Mouse (Mus musculus) stomach, embryonic 14.5 days (tissue): ENCODE results near the gene Fmnl3. TPM values are rescaled to one million over a fixed set of nuclear protein-coding genes. Genes with fewer than 3 reads are reported as not detected.
A peak's percentile ranks its signal among the peaks of the same experiment; 100 is the strongest.

Source experiments
- ATAC-seq: fragments of 200-750 bp; cut with Nextera tagmentation; 2 replicates; pipeline ENCODE4 v1.8.0; 2017; ENCODE audit warnings: low read depth, moderate TSS enrichment; ENCODE audit not compliant: insufficient number of reproducible peaks, insufficient read depth, low FRiP score
- H3K27ac ChIP-seq: fragments of 300-500 bp; sonication (generic); 2 replicates; pipeline ENCODE4 v1.5.1; 2014; ENCODE audit warnings: mild to moderate bottlenecking, low read length, moderate library complexity, mixed read lengths
- H3K27me3 ChIP-seq: fragments of 300-500 bp; sonication (generic); 2 replicates; pipeline ENCODE4 v1.6.1; 2014; ENCODE audit warnings: low read length, control low read depth, mixed read lengths; ENCODE audit not compliant: control insufficient read depth, insufficient read depth
- H3K36me3 ChIP-seq: fragments of 300-500 bp; sonication (generic); 2 replicates; pipeline ENCODE4 v1.6.1; 2014; ENCODE audit warnings: mild to moderate bottlenecking, control low read depth, low read length, moderate library complexity, mixed read lengths; ENCODE audit not compliant: control insufficient read depth, insufficient read depth
- H3K4me1 ChIP-seq: fragments of 300-500 bp; sonication (generic); 2 replicates; pipeline ENCODE4 v1.6.1; 2014; ENCODE audit warnings: low read length, control low read depth, mixed read lengths; ENCODE audit not compliant: control insufficient read depth, insufficient read depth
- H3K4me2 ChIP-seq: fragments of 300-500 bp; sonication (generic); replicated peaks from 2 replicates; pipeline ENCODE4 v1.6.1; 2014; ENCODE audit warnings: low read depth, low read length, control low read depth
- H3K4me3 ChIP-seq: fragments of 300-500 bp; sonication (generic); 2 replicates; pipeline ENCODE4 v1.5.1; 2014; ENCODE audit warnings: low read depth, low read length, control low read depth
- H3K9ac ChIP-seq: fragments of 300-500 bp; sonication (generic); replicated peaks from 2 replicates; pipeline ENCODE4 v1.6.1; 2014; ENCODE audit warnings: low read depth, mild to moderate bottlenecking, control low read depth, low read length, moderate library complexity, mixed read lengths
- H3K9me3 ChIP-seq: fragments of 300-500 bp; sonication (generic); 2 replicates; pipeline ENCODE4 v1.6.1; 2016; ENCODE audit warnings: low read depth, low read length, control low read depth; ENCODE audit not compliant: control insufficient read depth
- WGBS: fragments of 180-500 bp; shearing (Covaris S2); extraction: QIAGEN DNeasy Blood & Tissue Kit; methylation state at CpG from one replicate; pipeline ENCODE4 v1.1.7; 2014; 5-methylcytosine and 5-hydroxymethylcytosine counted together
- polyA plus RNA-seq: library from polyadenylated mRNA; unstranded; fragments of >200 nt; fragmentation: Nextera tagmentation; extraction: Ambion mirVana; gene quantifications from 2 replicates; pipeline ENCODE4 v1.2.1, GENCODE M21; 2014

Fmnl3 gene
- polyA plus RNA-seq, 1 experiment from 2014 or later = 23.1 TPM

DNA sequence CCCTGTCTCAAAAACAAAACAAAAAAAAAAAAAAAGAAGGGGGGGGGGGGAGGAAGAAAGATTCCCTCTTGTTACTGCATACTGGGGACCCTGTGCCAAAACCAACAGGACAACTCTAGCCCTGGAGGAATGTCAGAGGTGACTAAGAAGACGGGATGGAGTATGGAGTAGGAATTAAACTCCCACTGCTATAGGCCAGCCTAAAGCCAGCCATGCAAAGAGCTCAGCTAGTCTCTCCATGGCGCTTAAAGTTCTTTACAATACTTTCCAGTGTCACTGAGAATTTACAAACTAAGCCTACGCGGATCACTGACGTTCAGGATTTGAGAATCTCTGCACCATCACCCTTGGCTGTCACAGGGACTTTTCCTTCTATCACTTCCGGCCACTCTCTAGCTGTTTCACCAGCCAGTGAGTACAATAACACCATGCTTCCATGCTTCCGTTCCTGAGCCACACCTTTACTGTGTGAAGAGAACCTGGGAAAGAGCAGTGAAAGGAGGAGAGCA lies 6.2 kb downstream of the Fmnl3 start:
- no peak overlapping the region for H3K4me2 ChIP-seq

GRCm38 (mm10) chr15:99358952-99359351 lies 11.3 kb downstream of the Fmnl3 start:
- ATAC-seq = no peak
- no peak overlapping the region for H3K4me3 ChIP-seq
- WGBS = 76% methylated on average over 9 of the region's 9 CpGs
- no peak overlapping the region for H3K4me2 ChIP-seq
- H3K9me3 ChIP-seq = no peaks in the 10 kb centered on the region
- H3K27me3 ChIP-seq = no peaks in the 10 kb centered on the region
- no peaks in the 10 kb centered on the region for H3K36me3 ChIP-seq
- H3K4me1 ChIP-seq = peaks cover 3% of the 10 kb centered on the region; the same call in 1 of the 2 replicates
- H3K9ac ChIP-seq = no peak overlapping the region
- no peak overlapping the region for H3K27ac ChIP-seq

More for the DNA sequence above, 6.2 kb downstream of the Fmnl3 start:
- H3K4me3 ChIP-seq = no peak overlapping the region
- no peak for ATAC-seq
- H3K9ac ChIP-seq = no peak overlapping the region
- H3K27me3 ChIP-seq = no peaks in the 10 kb centered on the region
- H3K4me1 ChIP-seq = peaks cover 16% of the 10 kb centered on the region
- no peaks in the 10 kb centered on the region for H3K9me3 ChIP-seq
- WGBS = 69% methylated on average over 7 of the region's 7 CpGs
- H3K36me3 ChIP-seq = no peaks in the 10 kb centered on the region
- 0 out of 2 replicates have a peak overlapping the region, but pooled peaks have one; percentile 1 for H3K27ac ChIP-seq

- WGBS = 68% methylated on average over 6 of the region's 6 CpGs
- H3K4me1 ChIP-seq = peaks cover 3% of the 10 kb centered on the region; the same call in 1 of the 2 replicates
- no peaks in the 10 kb centered on the region for H3K9me3 ChIP-seq
- H3K9ac ChIP-seq = no peak overlapping the region
- no peaks in the 10 kb centered on the region for H3K27me3 ChIP-seq
- H3K27ac ChIP-seq = no peak overlapping the region
- no peak overlapping the region for H3K4me2 ChIP-seq
- no peak overlapping the region for H3K4me3 ChIP-seq
- ATAC-seq = no peak
- no peaks in the 10 kb centered on the region for H3K36me3 ChIP-seq
Measured at GRCm38 (mm10) chr15:99356462-99356861, 13.8 kb downstream of the Fmnl3 start.

DNA sequence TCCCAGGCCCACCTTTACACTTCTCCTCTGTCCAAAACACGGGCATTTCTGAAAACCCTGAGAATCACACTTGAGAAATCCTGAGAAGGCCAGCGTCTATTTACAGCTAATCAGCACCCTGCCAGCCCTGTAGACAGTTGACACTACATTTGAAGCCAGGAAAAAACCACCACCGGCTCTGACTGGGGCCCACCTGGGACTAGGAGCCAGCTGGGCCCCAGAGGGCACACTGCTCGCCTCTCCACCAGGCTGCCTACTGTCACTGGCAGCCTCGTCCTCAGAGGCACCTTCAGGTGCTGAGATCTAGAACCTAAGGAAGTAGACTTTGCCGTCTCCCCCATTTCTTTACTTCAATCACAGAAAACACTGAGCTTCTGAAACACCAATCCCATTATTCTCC lies 14.6 kb downstream of the Fmnl3 start:
- Histone ChIP-seq H3K27ac (no peak overlapping the region), H3K27me3 (no peaks in the 10 kb centered on the region), H3K36me3 (no peaks in the 10 kb centered on the region), H3K4me2 (no peak overlapping the region), H3K4me3 (no peak overlapping the region), H3K9ac (no peak overlapping the region), H3K9me3 (no peaks in the 10 kb centered on the region), H3K4me1 (peaks cover 3% of the 10 kb centered on the region; the same call in 1 of the 2 replicates)
- no peak for ATAC-seq
- WGBS = 79% methylated on average over 6 of the region's 6 CpGs

DNA sequence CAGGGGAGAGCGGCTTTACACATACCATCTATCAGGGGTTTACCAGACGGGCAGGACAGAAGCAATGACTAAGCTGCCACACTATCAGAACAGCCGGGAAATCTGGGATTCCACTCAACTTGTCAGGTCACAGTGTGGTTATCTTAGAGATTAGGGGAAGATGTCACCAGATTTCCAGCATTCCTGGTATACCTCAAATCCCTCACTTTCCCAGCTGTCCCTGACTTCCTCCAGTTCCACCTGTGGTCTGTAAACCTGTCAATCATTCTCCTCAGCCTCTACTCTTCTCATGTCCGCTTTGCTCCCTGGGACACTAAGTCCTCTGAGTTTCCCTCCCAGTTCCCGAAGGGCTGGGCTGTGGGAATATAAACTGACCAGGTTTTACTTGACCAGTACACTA lies 18.0 kb downstream of the Fmnl3 start:
- 57% methylated on average over 5 of the region's 5 CpGs for WGBS
- H3K9ac ChIP-seq = no peak overlapping the region
- H3K36me3 ChIP-seq = no peaks in the 10 kb centered on the region; the same call in 1 of the 2 replicates
- H3K4me1 ChIP-seq = peaks cover 3% of the 10 kb centered on the region; the same call in 1 of the 2 replicates
- no peak for ATAC-seq
- H3K4me3 ChIP-seq = no peak overlapping the region
- no peak overlapping the region for H3K27ac ChIP-seq
- H3K9me3 ChIP-seq = no peaks in the 10 kb centered on the region
- H3K4me2 ChIP-seq = no peak overlapping the region
- no peaks in the 10 kb centered on the region for H3K27me3 ChIP-seq

DNA sequence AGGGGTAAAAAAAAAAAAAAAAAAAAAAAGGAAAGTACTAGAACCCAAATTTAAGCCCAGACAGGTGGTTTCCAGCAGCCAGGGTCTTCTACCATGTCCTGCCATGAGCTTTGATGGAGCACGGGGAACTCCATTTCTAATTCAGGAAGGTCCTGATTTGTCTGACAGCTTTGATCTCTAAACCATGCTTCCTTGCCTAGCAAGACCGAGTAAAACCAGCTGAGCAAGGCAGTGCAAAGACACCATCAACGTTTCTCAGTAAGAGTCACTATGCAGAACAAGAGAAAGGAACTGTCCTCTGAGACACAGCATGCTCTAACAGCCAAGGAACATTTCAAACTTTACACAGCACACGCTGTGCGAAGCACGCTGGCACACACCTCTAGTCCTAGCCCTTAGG lies 18.7 kb downstream of the Fmnl3 start:
- Histone ChIP-seq H3K27ac (no peak overlapping the region), H3K4me3 (no peak overlapping the region), H3K4me1 (no peaks in the 10 kb centered on the region), H3K36me3 (no peaks in the 10 kb centered on the region; the same call in 1 of the 2 replicates), H3K9me3 (no peaks in the 10 kb centered on the region), H3K9ac (no peak overlapping the region), H3K4me2 (no peak overlapping the region), H3K27me3 (no peaks in the 10 kb centered on the region)
- 78% methylated on average over 6 of the region's 6 CpGs for WGBS
- no peak for ATAC-seq

DNA sequence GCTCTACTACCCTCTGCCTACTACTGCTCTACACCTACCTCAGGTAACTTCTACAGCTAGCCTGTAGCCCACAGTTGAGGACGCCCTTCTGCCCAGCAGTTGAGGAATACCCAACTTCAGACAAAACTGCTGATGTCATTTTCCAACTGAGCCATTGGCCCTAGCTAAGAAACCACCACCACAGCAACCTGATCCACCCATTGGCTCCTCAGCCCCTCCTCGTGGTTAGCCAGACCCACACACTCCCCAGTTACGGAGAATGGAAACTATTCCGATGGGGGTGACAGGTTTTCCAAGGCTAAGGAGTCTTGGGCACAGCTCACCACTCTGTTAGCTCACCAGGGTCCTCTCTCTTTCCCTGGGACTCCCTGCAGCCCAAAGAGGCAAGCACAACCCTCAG lies 25.3 kb downstream of the Fmnl3 start:
- no peak overlapping the region for H3K9ac ChIP-seq
- no peaks in the 10 kb centered on the region; the same call in 1 of the 2 replicates for H3K36me3 ChIP-seq
- 66% methylated on average over 4 of the region's 4 CpGs for WGBS
- H3K4me3 ChIP-seq = no peak overlapping the region
- peaks cover 38% of the 10 kb centered on the region for H3K4me1 ChIP-seq
- H3K9me3 ChIP-seq = no peaks in the 10 kb centered on the region
- H3K27ac ChIP-seq = no peak overlapping the region; the same call in 1 of the 2 replicates
- no peaks in the 10 kb centered on the region for H3K27me3 ChIP-seq
- ATAC-seq = no peak
- no peak overlapping the region for H3K4me2 ChIP-seq

DNA sequence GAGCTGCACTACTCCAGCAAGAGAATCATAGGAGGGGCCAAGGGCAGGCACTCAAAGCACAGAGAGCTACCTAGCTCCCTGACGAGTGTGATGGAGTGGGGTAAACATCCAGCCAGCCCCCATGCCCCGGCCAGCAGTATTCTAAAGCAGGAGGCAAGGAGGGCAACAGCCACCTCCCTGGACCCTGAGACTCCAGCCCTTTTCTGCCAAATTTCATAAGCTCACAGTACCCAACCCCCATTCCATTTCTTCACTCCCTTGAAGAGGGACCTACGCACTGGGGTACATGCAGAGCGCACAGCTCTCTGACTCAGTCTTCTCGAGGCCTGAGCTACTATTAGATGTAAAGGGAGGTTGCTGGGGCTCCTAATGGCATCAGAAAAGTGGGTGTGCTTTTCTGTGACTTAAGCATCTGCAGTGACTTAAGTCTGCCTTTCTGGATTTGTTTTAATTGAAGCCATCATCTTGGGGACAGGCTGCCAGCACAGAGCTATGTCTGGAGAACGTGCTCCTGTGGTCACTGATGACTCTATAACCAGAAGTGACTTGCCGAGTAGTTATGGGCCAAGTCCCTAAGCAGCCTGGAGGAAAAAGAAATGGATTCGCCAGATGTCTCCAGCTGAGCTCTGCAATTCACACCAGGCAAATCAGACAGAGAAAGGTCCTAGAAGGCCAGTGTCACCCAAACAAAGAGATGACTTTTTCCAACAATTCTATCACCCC lies 26.0 kb downstream of the Fmnl3 start:
- H3K36me3 ChIP-seq = no peaks in the 10 kb centered on the region; the same call in 1 of the 2 replicates
- H3K9me3 ChIP-seq = no peaks in the 10 kb centered on the region
- no peak overlapping the region for H3K9ac ChIP-seq
- 47% methylated on average over 8 of the region's 8 CpGs for WGBS
- peak overlapping the region; percentile 58 for H3K27ac ChIP-seq
- no peak for ATAC-seq
- no peak overlapping the region for H3K4me2 ChIP-seq
- H3K4me1 ChIP-seq = peaks cover 44% of the 10 kb centered on the region
- H3K4me3 ChIP-seq = no peak overlapping the region
- no peaks in the 10 kb centered on the region for H3K27me3 ChIP-seq
